Mouse (Mus musculus) layer of hippocampus, postnatal 10 days (tissue): ENCODE results near the gene Gabrb1. TPM values are rescaled to one million over a fixed set of nuclear protein-coding genes. Genes with fewer than 3 reads are reported as not detected.

ENCODE experiments used
- DNase-seq, 2 experiments: peaks; one replicate each; pipeline ENCODE4 v3.0.0; 2021; ENCODE audit warnings: low spot score in 2 of 2
- long read RNA-seq: library from polyadenylated mRNA; stranded (forward); transcript quantifications from one replicate; pipeline ENCODE4 v2.0.0, GENCODE M21; 2023
- total RNA-seq, 2 experiments: library from RNA; stranded (reverse); gene quantifications; 2 replicates each; pipeline ENCODE4 v1.2.3; 2021

Gabrb1 gene
- total RNA-seq, result 100 to 1,000 TPM in 1 of 2 experiments, 10 to 100 TPM in 1; 99.4 to 104 TPM
- long read RNA-seq, full-length matches to known transcripts, result 46 of 63 reads
- long read RNA-seq, partial matches to known transcripts, result 8 of 63 reads
- long read RNA-seq, other reads (novel, unspliced or antisense), result 9 of 63 reads

DNA sequence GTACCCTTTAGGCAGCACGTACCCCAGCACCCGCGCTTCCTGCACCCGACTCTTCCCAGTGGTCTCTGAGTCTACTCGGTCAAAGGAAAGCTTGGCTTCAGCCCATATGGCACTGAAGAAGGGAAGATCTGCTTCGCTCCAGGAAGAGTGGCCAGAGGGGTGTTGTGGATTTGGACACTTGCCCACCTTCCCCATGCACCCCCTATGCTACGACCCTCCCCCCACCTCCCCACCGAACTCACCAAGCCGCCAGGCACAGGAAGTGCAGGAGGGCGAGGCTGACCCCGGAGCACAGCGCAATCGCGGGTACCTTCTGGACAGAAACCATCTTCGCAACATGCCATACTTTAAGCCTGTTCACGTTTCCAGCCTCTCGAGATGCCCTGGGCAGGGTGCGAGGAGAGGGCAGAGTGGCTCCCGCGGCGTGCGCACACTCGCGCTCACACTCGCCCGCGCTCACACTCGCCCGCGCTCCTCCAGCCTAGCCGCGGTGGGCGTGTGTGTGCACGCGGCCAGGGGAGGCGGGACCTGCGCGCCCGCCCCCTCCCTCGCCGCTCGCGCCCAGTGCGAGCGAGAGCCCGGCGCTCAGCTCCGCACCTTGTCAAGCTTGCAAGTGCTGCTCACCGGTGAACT lies at the start of gene Gabrb1:
Gene Gabrb1, plus strand, starts transcription at position 632 of the 633 bp plus-strand sequence.
- peak; percentile 46 to 65 for DNase-seq

DNA sequence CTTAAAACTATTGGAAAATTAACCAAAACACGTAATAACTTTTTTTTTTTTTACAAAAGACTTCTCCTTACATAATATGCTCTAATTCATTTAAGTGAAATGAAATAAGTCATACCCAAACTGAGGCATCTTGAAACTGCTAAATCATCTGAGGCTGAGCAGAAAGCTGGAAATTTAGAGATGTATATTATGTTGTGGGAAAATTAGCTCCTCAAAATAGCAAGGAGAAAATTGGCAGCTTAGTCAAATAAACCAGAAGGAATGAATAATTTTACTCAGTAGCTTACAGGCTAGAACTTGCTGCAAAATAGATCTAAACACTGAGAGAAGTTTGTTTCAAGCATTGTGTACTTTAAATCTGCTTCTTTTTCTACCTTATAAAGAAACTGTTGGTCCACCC lies 49.2 kb upstream of the Gabrb1 start:
- DNase-seq, result no peak

DNA sequence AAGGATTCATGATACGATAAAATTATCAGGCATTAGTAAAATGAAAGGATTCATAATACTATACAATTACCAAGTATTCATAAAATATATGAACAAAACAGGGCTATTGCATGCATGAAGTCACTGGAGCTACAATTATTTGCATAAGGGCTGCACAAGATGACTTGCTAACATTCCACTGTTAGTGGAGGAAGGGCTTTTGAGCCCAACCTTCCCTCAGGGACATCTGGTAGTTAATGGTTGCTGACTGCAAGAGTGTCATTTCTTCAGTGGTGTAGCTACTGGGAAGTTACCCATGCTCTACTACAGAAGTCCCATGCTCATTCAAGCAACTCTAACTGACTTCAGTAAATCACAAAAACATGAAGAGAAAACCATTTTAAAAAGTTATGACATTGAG lies 43.6 kb upstream of the Gabrb1 start:
- DNase-seq, result no peak

DNA sequence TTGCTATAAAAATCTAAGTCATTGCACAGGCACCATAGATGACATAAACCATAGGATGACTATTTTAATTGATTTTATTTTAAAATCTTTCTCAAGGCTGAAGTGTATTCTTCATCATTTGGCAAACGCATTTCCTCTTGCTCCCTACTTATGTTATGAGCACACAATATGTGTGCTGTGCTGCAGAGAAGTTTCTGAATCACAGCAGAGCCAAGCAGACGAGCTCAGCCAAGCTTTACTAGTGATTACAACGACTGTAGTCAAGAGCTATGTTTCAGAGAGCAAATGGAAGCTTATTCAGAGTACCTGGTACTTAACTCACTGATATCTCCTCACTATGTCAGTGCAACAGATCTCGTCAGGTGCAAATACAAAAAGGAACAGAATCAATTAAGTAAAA lies 41.2 kb upstream of the Gabrb1 start:
- DNase-seq, result no peak

DNA sequence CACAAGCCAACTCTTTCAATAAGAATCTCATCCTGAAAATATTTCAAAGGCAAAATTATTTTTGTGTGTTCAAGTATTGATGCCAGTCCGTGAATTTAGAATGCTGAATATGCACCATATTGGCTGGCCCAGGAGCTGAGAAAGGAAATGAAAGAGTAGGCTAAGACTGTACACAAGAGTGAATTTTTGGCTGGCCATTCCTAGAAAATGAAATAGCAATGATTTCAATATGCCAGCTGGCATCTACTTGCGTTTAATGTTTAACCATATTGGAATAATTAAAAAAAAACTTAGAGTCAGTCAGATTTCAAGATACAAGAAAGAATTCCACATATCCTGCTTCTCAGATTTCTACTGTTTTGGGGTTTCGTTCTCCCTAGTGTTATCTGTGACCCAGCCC lies 30.1 kb upstream of the Gabrb1 start:
- DNase-seq, result no peak

DNA sequence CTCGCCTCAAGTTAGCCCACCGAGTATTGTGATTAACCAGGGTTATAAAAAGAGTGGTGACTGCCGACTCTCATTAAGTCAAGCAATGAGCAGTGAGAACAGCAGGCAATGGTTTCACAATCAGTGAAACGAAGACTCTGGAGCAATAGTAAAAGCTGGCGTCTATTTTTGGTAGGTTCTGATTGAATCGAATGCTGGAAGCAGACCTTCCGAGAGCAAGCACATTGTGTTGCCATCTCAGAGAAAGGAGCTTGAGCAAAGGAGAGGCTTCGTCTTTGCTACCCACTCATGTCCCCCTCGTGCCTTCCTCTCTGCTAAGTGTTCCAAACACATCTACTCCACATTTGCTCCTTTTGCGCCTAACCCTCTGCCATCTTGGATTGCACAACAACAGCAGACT lies 18.1 kb upstream of the Gabrb1 start:
- no peak for DNase-seq

DNA sequence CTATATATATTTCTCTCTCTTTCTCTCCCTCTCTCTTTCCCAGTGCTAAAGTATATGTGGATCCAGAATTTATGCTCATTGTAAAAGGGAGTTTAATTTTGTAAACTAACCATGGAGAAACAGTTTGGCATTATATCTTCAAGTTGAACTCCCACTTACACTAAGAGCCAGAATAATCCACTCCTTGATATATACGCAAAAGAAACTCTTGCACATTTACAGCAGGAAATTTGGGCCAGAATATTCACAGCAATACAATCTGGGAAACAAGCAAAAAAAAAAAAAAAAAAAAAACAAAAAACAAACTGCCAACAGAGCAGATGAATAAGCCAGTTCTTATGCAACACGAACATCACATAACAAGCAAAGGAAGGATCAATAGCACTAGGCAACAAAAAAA lies 9.8 kb upstream of the Gabrb1 start:
- DNase-seq, result no peak

DNA sequence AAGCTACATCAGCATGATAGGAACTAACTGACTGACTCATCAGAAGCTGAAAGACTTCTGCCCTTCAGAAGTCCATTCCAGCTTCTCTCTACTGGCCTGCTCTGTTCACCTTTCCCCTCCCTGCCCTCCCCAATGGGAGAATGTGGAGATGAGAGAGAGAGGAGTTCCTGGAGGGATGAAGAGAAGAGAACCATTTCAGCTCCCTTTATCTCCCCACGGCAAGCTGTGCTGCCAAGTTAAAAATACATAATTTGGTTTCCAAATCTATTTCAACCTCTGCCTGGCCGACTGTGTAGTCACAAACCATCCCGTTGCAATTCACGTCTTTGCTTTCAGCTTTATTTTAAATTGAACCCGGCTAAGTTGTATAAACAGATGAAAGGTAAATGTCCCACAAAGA lies 3.9 kb upstream of the Gabrb1 start:
- no peak for DNase-seq

DNA sequence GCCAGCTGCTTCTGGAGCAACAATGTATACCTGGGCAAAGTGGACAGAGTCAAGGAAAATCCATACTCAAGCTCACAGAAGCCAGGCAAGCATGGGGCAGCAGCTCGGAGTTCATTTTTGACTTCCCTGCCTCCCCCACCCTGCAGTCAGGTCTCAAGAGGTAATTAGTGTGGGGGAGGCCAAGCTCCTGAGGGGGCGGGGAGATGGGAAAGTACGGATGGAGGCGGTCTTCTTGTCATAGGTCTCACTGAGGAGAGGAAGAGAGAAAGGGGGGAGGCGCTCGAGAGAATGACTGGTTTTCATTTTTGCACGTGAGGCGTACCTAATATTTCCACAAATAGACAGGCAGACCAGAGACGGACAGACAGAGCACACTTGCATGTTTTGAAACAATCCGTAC lies 1.1 kb upstream of the Gabrb1 start:
- peak in 1 of 2 experiments; percentile 33 for DNase-seq

DNA sequence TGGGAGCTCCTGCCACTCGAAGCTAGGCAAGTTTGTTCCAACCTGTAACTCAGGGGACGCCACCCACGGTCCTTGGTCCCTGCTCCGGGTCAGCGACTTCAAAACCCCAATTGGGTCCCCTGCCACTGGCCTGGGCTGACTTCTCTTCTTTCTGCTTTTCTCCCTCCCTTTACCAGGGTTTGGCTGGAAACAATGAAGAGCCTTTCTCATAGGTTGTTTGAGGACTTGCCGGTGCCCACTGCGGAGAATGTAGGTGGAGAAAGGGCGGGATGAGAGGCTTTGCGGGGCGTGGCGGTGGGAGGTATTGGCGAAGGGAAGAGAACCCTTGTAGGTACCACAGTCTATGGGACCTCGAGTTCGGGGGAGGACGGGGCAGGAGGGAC lies 193 bp downstream of the Gabrb1 start, which contains the start of gene Gabra4:
Gene Gabra4, minus strand, starts transcription at position 194 of the 383 bp plus-strand sequence.
- no peak for DNase-seq

DNA sequence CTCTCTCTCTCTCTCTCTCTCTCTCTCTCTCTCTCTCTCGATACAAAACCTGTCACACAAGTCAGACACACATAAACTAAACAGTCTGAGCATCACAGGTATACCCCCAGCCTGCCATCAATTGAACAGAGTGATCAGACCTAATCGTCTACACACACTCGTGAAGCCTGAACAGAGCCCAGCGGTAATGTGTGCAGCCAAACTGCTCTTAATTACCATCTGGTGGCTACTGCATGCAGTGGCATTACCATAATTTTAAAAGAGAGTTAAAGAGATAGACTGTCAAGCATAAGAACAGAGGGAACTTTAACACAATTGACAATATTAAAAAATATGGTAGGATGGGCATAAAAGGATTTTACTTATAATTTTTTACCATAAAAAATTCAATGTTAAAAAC lies 7.7 kb downstream of the Gabrb1 start:
- DNase-seq, result peak; percentile 19 to 25

DNA sequence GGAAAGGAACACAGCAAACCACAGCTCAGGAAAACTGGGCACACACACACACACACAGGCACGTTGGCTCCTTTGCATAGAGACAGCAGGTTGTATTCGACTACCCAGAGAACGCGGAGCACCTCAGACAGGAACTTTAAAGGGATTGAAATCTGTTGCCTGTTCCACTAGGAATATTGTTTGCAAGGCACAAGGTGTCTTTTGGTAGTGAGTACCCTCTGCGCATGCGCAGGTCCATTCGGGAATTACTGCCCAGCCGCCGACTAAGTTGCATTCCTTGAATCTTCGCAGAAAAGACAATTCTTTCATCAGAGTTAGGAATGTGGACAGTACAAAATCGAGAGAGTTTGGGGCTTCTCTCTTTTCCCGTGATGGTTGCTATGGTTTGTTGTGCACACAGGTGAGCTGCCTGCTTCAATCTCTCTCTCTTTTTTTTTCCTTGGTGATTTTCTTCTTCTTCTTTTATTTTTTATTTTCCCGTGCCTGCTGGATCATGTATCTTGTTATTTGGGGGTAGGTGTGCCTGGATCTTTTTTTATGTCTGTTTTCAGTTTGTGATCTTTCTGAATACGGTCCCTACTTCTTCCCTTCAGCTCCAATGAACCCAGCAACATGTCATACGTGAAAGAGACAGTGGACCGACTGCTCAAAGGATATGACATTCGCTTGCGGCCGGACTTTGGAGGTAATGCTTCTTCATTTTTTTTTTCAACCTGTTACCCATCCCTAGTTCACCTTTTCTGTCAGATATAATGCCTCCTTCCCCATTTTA lies 42.0 kb downstream of the Gabrb1 start:
- DNase-seq, result peak; percentile 75 to 82

DNA sequence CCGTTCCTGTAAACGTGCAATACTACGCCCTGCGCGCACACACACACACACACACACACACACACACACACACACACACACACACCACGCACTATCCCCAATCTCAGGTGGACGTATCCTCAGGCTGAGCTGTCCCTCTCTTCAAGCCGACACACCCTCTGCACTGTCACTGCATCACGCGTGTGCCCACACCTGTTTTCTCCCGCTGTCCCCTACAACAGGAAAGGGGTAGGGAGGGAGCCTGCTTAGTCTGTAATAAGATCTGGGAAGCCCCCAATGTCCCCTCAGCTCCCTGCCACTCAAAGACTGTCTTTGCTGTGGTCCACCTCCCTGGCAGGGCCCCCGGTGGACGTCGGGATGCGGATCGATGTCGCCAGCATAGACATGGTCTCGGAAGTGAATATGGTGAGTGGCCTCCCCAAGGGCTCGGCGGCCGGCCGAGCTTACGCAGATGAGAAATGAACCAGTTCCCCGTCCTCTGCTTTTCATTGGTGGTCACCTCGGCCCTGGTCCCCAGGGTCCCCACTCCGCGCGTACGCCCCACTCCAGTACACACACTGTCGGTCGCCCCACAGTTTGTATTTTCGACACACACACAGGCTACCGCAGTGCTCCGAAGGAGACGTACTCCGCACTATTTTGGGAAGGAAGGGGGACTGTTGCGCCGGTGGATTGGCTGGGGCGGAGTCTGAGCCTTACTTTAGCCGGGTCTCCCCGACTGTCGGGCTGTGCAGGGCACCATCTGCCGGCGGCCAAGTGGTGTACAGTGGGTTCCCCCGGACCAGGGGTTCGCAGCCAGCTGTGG lies 42.8 kb downstream of the Gabrb1 start:
- peak; percentile 67 to 82 for DNase-seq

DNA sequence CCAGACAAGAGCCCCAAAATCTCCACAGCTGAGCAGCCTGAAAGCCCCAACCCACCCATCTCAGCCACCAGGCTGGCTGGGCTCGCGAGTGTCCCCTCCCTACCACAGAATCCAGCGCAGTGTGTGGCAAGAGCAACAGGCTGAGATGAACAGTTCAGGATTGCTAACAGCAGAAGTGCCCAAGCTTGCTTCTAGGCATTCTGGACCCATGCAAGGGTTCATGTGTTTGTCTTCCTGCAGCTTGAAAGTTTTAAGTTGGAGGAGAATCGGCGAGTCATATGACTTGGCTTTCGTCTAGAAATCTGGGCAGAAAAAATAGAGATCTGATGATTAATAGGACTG lies 43.3 kb downstream of the Gabrb1 start:
- DNase-seq, result no peak

DNA sequence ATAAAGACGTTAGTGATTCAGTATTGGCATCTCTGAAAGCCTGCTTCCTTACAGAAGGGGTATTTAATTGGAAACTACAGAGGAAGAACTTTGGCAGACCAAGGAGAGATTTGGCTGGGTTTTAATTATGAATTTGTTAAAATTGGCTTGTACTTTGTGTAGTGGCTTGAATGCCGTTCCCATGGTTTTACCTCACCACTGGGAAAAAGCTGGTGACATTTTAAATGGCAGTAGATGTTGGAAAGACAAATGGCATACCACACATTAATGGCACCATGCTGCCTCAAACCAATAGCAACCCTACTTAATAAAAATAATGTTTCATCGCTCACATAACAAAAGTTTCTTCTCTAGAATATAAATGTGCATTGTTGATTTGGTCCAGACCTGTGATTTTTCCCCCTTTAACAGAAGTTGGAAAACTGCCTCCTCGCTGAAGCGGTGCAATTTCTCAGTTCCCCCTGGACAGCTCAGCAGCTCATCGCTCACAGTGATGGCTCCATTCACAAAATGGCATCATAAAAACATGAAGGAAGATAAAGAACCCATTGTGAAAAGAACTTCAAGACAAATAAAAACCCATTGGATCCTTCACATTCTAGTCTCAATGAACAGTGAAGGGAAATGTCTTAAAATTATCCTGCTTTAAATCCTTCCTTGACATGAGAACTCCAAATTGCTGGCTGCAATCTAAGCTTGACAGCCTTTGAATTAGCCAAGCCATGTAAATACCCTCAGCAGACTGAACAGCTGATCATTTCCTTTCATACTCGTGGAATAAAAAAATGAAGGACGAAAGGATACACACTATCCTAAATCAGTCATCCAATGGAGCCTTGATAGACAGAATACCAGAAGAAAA lies 75.2 kb downstream of the Gabrb1 start:
- DNase-seq, result peak; percentile 17 to 28

DNA sequence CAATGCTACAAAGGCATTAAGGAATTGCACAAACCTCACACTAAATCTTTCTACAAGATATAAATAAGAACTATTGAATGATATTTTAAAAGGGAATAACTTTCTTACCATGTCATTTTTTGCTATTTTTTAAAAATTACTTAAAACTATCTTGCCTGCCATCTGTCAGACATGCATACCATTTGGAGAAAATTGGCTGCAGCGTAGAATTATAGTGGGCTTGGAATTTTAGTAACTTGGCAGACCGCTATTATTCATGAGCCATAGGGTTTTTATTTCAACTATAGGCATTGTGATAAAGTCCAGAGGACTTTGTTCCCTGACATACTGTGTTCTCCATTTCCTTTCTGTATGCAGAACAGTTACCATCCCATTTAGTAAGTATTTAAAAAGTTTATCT lies 89.5 kb downstream of the Gabrb1 start:
- no peak for DNase-seq

DNA sequence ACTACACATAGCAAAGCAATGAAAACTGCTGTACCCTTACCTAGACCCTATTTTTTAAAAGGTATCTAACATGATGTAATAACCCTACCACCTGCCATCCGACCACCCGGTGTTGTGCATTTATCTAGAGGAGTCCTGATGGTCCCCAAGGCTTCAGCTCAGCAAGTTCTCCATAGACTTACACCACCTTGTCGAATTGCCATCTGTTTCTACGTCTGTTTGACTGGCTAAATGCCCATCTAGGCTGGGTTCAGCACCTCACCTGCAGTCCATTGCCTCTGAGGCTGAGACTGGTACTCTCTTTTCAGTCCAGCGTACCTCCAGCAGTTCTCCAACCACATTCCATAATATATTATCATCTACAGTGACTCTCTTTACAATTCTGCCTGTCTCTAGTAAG lies 96.1 kb downstream of the Gabrb1 start:
- DNase-seq, result no peak

DNA sequence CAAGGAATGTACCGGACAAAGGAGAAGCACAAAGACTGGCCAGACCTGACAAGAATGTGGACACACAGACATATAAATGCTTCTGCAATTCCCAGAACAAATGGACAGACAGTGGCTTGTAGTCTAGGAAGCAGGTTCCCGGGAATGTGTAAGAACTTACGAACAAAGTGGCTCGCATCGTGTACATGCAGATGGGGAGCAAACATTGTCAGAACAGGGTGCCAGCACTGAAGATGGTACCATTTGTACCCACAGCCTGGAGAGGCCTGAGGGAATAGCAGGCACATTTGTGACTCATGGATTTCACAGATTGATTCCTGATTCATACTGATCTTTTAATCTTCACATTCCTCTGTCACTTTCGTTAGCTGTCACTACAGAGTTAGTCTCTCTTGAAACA lies 103.2 kb downstream of the Gabrb1 start:
- peak; percentile 28 to 31 for DNase-seq

DNA sequence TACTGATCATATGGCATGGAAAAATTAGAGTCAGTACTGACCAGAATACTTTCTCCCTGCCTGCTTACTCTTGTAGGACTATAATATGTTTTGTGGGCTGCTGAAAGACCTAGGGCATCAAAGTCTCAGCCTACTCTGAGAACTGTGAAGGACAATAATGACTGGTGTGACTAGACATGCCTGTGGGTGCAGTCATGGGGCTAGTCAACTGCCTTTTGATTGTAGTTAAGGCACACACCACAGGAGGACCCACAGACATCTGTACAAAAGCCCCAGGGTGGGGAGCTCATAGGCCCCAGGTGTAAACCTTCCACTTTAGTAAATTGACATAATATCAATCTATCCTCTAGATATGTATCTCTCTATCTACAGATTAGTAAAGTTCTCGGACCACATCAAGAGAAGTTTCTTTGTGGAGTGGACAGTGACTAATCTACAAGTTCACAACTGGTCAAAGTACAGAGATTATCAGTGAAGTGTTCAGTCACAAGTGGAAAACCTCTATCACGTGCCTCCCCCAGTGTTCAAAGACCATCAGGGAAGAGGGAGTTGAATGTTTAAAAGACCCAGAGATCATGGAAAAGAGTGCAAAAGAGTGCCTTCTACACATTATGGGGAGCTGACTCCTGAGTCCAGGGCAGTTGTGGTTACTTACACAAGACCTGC lies 123.7 kb downstream of the Gabrb1 start:
- DNase-seq, result no peak

DNA sequence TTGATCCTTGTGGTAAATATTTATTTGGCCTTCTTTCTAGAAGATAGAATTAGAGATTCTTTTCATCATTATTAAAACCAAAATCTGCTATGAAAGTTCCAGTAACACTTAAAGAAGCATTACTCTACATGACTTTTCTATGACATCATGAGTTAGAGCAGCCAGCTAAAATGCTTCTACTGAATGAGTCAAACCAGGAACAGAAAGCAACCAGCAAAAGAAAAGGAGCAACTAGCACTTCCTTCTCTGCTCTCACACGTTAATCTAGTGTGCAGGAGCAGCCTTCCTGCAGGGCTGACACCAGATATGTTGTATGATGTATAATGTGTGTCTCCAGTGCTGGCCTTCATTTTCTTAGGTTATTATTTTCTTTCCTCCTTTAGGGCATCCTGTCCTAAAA lies 164.9 kb downstream of the Gabrb1 start:
- DNase-seq, result no peak
